Mouse (Mus musculus): ENCODE results near the gene Smchd1. TPM values are rescaled to one million over a fixed set of nuclear protein-coding genes. Genes with fewer than 3 reads are reported as not detected.
"Not testable (repeated sequence)": the region's sequence is repeated elsewhere in the genome, so short reads cannot be mapped to it uniquely, and the experiment has no call there.

The Smchd1 gene
- polyA plus RNA-seq, 1 experiment from 2014 or later, result 24.6 TPM

- ATAC-seq (ENCODE audit: low read depth), result no peak
- Histone ChIP-seq H3K27me3 (ENCODE audit: control insufficient read depth, insufficient read depth, low read depth, low read length) (no peaks in the 10 kb centered on the region), H3K9me3 (replicated peaks; ENCODE audit: control insufficient read depth, low read length) (no peaks in the 10 kb centered on the region), H3K4me3 (ENCODE audit: low read depth, low read length) (no peak overlapping the region), H3K36me3 (ENCODE audit: control insufficient read depth, insufficient read depth) (no peaks in the 10 kb centered on the region), H3K4me1 (ENCODE audit: control insufficient read depth, low read depth, low read length) (no peaks in the 10 kb centered on the region), H3K9ac (ENCODE audit: low read depth, low read length) (no peak overlapping the region), H3K4me2 (ENCODE audit: low read depth, low read length) (no peak overlapping the region), H3K27ac (ENCODE audit: low read length) (no peak overlapping the region)
- 36% methylated on average over 9 of the region's 9 CpGs for WGBS (ENCODE audit: insufficient replicate concordance)
These were observed 137.6 kb downstream of the Smchd1 start for GRCm38 (mm10) chr17:71337546-71337945.

GRCm38 (mm10) chr17:71336421-71336820 lies 138.7 kb downstream of the Smchd1 start:
- Histone ChIP-seq H3K9ac (ENCODE audit: low read depth, low read length) (no peak overlapping the region), H3K9me3 (replicated peaks; ENCODE audit: control insufficient read depth, low read length) (no peaks in the 10 kb centered on the region), H3K4me2 (ENCODE audit: low read depth, low read length) (no peak overlapping the region), H3K36me3 (ENCODE audit: control insufficient read depth, insufficient read depth) (no peaks in the 10 kb centered on the region), H3K27ac (ENCODE audit: low read length) (no peak overlapping the region), H3K4me1 (ENCODE audit: control insufficient read depth, low read depth, low read length) (no peaks in the 10 kb centered on the region), H3K4me3 (ENCODE audit: low read depth, low read length) (no peak overlapping the region), H3K27me3 (ENCODE audit: control insufficient read depth, insufficient read depth, low read depth, low read length) (no peaks in the 10 kb centered on the region)
- ATAC-seq (ENCODE audit: low read depth), result no peak
- 71% methylated on average over 8 of the region's 8 CpGs for WGBS (ENCODE audit: insufficient replicate concordance)

GRCm38 (mm10) chr17:71332298-71332697 lies 142.8 kb downstream of the Smchd1 start:
- no peaks in the 10 kb centered on the region for H3K9me3 ChIP-seq (replicated peaks; ENCODE audit: control insufficient read depth, low read length)
- H3K27me3 ChIP-seq (ENCODE audit: control insufficient read depth, insufficient read depth, low read depth, low read length), result no peaks in the 10 kb centered on the region
- 51% methylated on average over 15 of the region's 15 CpGs for WGBS (ENCODE audit: insufficient replicate concordance)
- no peak overlapping the region for H3K9ac ChIP-seq (ENCODE audit: low read depth, low read length)
- H3K27ac ChIP-seq (ENCODE audit: low read length), result no peak overlapping the region
- no peaks in the 10 kb centered on the region for H3K36me3 ChIP-seq (ENCODE audit: control insufficient read depth, insufficient read depth)
- no peaks in the 10 kb centered on the region for H3K4me1 ChIP-seq (ENCODE audit: control insufficient read depth, low read depth, low read length)
- no peak overlapping the region for H3K4me3 ChIP-seq (ENCODE audit: low read depth, low read length)
- H3K4me2 ChIP-seq (ENCODE audit: low read depth, low read length), result no peak overlapping the region
- no peak for ATAC-seq (ENCODE audit: low read depth)

- not testable (repeated sequence) for H3K4me1 ChIP-seq (ENCODE audit: control insufficient read depth, low read depth, low read length); H3K4me2 ChIP-seq (ENCODE audit: low read depth, low read length); H3K27me3 ChIP-seq (ENCODE audit: control insufficient read depth, insufficient read depth, low read depth, low read length); H3K27ac ChIP-seq (ENCODE audit: low read length); H3K4me3 ChIP-seq (ENCODE audit: low read depth, low read length); H3K36me3 ChIP-seq (ENCODE audit: control insufficient read depth, insufficient read depth); ATAC-seq (ENCODE audit: low read depth); H3K9ac ChIP-seq (ENCODE audit: low read depth, low read length); H3K9me3 ChIP-seq (replicated peaks; ENCODE audit: control insufficient read depth, low read length)
- 69% methylated on average over 8 of the region's 8 CpGs for WGBS (ENCODE audit: insufficient replicate concordance)
These were observed 154.4 kb downstream of the Smchd1 start for GRCm38 (mm10) chr17:71320731-71321130.

- no peak overlapping the region for H3K9ac ChIP-seq (ENCODE audit: low read depth, low read length)
These were observed 155.8 kb downstream of the Smchd1 start for GRCm38 (mm10) chr17:71319361-71319760.

GRCm38 (mm10) chr17:71317571-71317970 lies 157.6 kb downstream of the Smchd1 start:
- no peaks in the 10 kb centered on the region for H3K36me3 ChIP-seq (ENCODE audit: control insufficient read depth, insufficient read depth)
- no peak overlapping the region for H3K9ac ChIP-seq (ENCODE audit: low read depth, low read length)
- 87% methylated on average over 4 of the region's 4 CpGs for WGBS (ENCODE audit: insufficient replicate concordance)
- no peaks in the 10 kb centered on the region for H3K9me3 ChIP-seq (replicated peaks; ENCODE audit: control insufficient read depth, low read length)
- H3K27ac ChIP-seq (ENCODE audit: low read length), result no peak overlapping the region
- no peak overlapping the region for H3K4me2 ChIP-seq (ENCODE audit: low read depth, low read length)
- no peaks in the 10 kb centered on the region for H3K4me1 ChIP-seq (ENCODE audit: control insufficient read depth, low read depth, low read length)
- no peak for ATAC-seq (ENCODE audit: low read depth)
- no peak overlapping the region for H3K4me3 ChIP-seq (ENCODE audit: low read depth, low read length)
- H3K27me3 ChIP-seq (ENCODE audit: control insufficient read depth, insufficient read depth, low read depth, low read length), result no peaks in the 10 kb centered on the region

More at GRCm38 (mm10) chr17:71319361-71319760, 155.8 kb downstream of the Smchd1 start:
- no peaks in the 10 kb centered on the region for H3K9me3 ChIP-seq (replicated peaks; ENCODE audit: control insufficient read depth, low read length)
- no peak overlapping the region for H3K4me3 ChIP-seq (ENCODE audit: low read depth, low read length)
- no peak overlapping the region for H3K4me2 ChIP-seq (ENCODE audit: low read depth, low read length)
- no peak for ATAC-seq (ENCODE audit: low read depth)
- no peaks in the 10 kb centered on the region for H3K36me3 ChIP-seq (ENCODE audit: control insufficient read depth, insufficient read depth)
- WGBS (ENCODE audit: insufficient replicate concordance), result 84% methylated on average over 3 of the region's 3 CpGs
- no peak overlapping the region for H3K27ac ChIP-seq (ENCODE audit: low read length)
- H3K27me3 ChIP-seq (ENCODE audit: control insufficient read depth, insufficient read depth, low read depth, low read length), result no peaks in the 10 kb centered on the region
- H3K4me1 ChIP-seq (ENCODE audit: control insufficient read depth, low read depth, low read length), result no peaks in the 10 kb centered on the region

GRCm38 (mm10) chr17:71314315-71314714 lies 160.8 kb downstream of the Smchd1 start:
- Histone ChIP-seq H3K27me3 (ENCODE audit: control insufficient read depth, insufficient read depth, low read depth, low read length) (peaks cover 14% of the 10 kb centered on the region; the same call in 1 of the 2 replicates), H3K9ac (ENCODE audit: low read depth, low read length) (no peak overlapping the region), H3K4me1 (ENCODE audit: control insufficient read depth, low read depth, low read length) (peaks cover 20% of the 10 kb centered on the region), H3K36me3 (ENCODE audit: control insufficient read depth, insufficient read depth) (no peaks in the 10 kb centered on the region), H3K27ac (ENCODE audit: low read length) (no peak overlapping the region), H3K4me2 (ENCODE audit: low read depth, low read length) (no peak overlapping the region), H3K9me3 (replicated peaks; ENCODE audit: control insufficient read depth, low read length) (no peaks in the 10 kb centered on the region), H3K4me3 (ENCODE audit: low read depth, low read length) (no peak overlapping the region)
- 64% methylated on average over 4 of the region's 4 CpGs for WGBS (ENCODE audit: insufficient replicate concordance)
- no peak for ATAC-seq (ENCODE audit: low read depth)

- no peaks in the 10 kb centered on the region for H3K9me3 ChIP-seq (replicated peaks; ENCODE audit: control insufficient read depth, low read length)
- WGBS (ENCODE audit: insufficient replicate concordance), result 5% methylated on average over 20 of the region's 20 CpGs
- H3K4me1 ChIP-seq (ENCODE audit: control insufficient read depth, low read depth, low read length), result peaks cover 20% of the 10 kb centered on the region
- peaks cover 14% of the 10 kb centered on the region; the same call in 1 of the 2 replicates for H3K27me3 ChIP-seq (ENCODE audit: control insufficient read depth, insufficient read depth, low read depth, low read length)
- H3K27ac ChIP-seq (ENCODE audit: low read length), result peak within 1 kb of the TSS; percentile 27
- H3K36me3 ChIP-seq (ENCODE audit: control insufficient read depth, insufficient read depth), result no peaks in the 10 kb centered on the region
- peak within 1 kb of the TSS; percentile 76 for H3K4me3 ChIP-seq (ENCODE audit: low read depth, low read length)
- H3K4me2 ChIP-seq (ENCODE audit: low read depth, low read length), result peak within 1 kb of the TSS; percentile 99
- peak; percentile 33; the same call in 1 of the 2 replicates for ATAC-seq (ENCODE audit: low read depth)
- H3K9ac ChIP-seq (ENCODE audit: low read depth, low read length), result peak within 1 kb of the TSS; percentile 83
These were observed 163.6 kb downstream of the Smchd1 start, which contains the start of gene Emilin2 for GRCm38 (mm10) chr17:71311340-71312171. Gene Emilin2 (minus strand): TSS chr17:71311978.

All from liver, embryonic 16.5 days (tissue).